Mouse (Mus musculus) macrophage (primary cell): ENCODE results near the gene Hoxa3. TPM values are rescaled to one million over a fixed set of nuclear protein-coding genes. Genes with fewer than 3 reads are reported as not detected.

ENCODE experiments used
- H3K27ac ChIP-seq: fragments of 350-480 bp; formaldehyde crosslinking; 2 replicates; pipeline ENCODE4 v1.9.0; 2021
- H3K36me3 ChIP-seq: fragments of 350-480 bp; formaldehyde crosslinking; 2 replicates; pipeline ENCODE4 v1.9.0; 2021; ENCODE audit errors: inconsistent target
- H3K4me3 ChIP-seq: fragments of 350-480 bp; formaldehyde crosslinking; 2 replicates; pipeline ENCODE4 v1.9.0; 2021; ENCODE audit errors: inconsistent target
- H3K79me2 ChIP-seq: fragments of 350-480 bp; formaldehyde crosslinking; 2 replicates; pipeline ENCODE4 v1.9.0; 2021; ENCODE audit errors: inconsistent target
- WGBS: methylation state at CpG from one replicate; pipeline ENCODE4 v1.1.7; 2026; ENCODE audit warnings: inconsistent platforms; ENCODE audit not compliant: missing documents; 5-methylcytosine and 5-hydroxymethylcytosine counted together
- polyA plus RNA-seq: library from polyadenylated mRNA; stranded (reverse); fragments of 250-400 nt; gene quantifications from 3 replicates; pipeline ENCODE4 v1.2.4, GENCODE M21; 2018; ENCODE audit warnings: inconsistent platforms

The Hoxa3 gene
- polyA plus RNA-seq, 1 experiment from 2014 or later, result 0.04 TPM

DNA sequence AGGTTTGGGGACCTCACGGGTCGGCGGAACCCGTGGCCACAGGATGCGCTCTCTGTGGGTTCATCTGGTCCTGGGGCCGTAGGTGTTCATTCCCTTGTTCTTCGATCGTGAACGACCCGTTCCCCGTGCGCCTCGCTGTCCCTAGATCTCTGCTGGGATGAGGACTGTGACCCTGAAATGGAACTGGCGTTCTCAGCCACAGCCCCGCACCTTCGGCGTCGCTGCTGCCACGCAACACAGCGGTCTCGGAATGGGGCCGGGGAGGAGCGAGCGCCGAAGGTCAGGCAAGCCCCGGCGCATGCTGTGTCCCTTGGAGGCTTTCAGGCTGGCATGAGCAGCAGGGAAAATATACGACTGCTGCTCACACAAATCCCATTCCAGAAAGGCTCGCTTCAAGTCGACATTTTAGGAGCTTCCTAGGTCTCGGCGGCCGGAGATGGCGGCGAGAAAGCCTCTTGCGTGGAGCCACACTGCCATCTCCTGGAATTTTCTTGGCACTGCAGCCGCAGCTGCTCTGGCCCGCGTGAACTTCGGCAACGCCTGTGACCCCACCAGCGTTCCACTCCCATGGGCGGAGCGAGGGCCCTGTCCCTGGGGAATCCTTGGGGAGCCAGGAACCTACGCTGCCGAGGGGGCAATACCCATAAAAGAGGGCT, 8.3 kb upstream of the Hoxa3 start, which contains the start of gene Hoxa7:
Gene Hoxa7 (minus strand): TSS at position 518 of the 656 bp plus-strand sequence.
- WGBS, result 1% methylated on average over 46 of the region's 46 CpGs
- Histone ChIP-seq H3K27ac (no peak within 1 kb of the TSS), H3K4me3 (peak within 1 kb of the TSS; percentile 26), H3K36me3 (no peaks in the 10 kb centered on the region), H3K79me2 (no peaks in the 10 kb centered on the region)

DNA sequence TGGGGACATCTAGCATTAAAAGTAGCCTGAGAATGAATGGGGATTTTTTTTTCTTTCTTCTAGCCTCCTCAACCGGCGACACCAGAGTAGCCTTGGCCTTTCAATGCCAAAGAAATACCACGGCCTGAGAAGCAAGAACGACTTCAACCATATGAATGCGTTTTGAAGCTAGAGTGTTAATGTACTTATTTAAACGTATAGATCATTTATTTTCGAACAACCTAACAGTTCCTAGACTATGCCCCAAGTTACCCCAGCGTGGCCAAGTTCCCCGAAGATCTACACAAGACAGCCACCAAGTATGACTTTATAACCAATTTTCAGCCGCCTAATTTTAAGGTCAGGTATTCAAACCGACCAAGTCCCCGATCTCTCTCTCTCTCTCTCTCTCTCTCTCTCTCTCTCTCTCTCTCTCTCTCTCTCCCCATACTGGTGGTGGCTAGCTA, 7.8 kb upstream of the Hoxa3 start:
- WGBS, result 15% methylated on average over 12 of the region's 12 CpGs
- no peaks in the 10 kb centered on the region for H3K36me3 ChIP-seq

DNA sequence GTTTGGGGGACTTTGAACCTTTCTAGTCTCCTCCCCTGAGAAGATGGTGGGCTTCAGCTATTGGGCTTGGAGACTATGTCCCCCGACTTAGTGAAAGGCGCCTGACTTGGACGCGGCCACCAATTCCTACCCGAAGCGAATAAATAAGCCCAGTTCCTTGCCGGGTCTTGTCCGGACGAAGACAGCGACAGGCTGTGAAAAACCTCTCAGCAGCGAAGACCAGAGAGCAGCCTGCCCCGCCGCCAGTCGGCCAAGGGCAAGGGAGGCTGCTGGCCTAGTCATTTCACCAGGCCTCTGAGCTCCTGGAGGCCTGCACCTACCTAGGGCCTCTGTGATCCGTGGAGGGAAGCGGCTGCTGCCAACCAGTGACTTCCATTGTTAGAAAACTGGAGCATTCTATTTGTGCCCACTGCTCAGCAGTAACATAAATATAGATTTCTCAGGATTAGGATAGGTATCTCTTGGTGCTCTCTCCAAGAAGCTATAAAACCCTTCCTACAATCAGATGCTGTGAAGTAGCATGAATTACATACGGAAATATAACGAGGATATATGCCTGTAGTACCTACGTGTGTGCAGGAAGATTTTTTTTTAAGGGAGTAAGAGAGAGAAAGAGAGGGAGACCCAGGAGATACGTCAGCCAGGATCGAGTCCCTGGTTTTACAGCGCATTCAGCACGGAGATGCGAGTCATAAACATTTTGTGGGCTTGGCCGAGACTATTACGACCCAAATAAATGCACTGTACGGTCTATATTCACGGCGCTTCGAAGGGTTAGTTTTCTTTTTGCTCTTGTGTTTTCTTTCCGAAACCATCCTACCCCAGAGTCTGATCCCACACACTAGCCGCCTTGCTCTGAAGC, 7.1 kb upstream of the Hoxa3 start:
- Histone ChIP-seq H3K4me3 (no peak overlapping the region), H3K79me2 (no peaks in the 10 kb centered on the region), H3K27ac (no peak overlapping the region), H3K36me3 (no peaks in the 10 kb centered on the region)
- WGBS, result 56% methylated on average over 32 of the region's 32 CpGs

More for the DNA sequence above, 7.8 kb upstream of the Hoxa3 start:
- Histone ChIP-seq H3K27ac (no peak overlapping the region), H3K4me3 (peak overlapping the region; percentile 26; the same call in 1 of the 2 replicates), H3K79me2 (no peaks in the 10 kb centered on the region)

DNA sequence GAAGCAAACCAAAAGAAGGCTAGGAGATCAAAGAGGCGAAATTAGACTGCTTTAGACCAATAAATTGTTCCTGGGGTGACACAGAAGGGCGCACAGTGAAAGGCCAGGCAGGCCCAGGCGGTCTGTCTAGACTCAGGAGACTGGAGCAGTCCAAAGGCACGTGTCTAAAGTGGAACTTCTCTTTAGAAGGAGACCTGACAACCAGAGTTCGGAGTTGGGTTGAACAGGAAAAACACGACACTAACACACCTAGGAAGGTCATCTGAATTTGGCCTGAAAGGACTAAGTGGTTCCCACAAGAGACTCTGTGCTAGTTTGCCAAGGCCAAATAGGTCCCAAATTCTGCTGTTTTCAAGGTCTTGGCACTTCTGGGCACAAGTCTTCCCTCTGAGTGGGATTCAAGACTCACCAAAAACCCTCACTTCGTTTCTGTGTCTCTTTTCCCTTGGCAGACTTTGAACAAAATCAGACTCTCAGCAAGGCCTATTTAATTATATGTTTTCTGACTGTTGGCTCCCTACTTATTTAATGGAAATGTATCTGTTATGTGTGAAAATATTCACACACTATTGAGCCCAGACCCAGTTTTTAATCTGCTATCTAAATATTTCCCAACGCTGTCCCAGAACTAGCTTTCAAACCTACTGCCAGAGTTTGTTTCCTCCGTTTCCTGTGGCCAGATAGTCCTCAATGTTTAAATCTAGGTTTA, 6.3 kb upstream of the Hoxa3 start:
- WGBS, result 83% methylated on average over 9 of the region's 9 CpGs
- H3K4me3 ChIP-seq, result no peak overlapping the region
- no peak overlapping the region for H3K27ac ChIP-seq
- H3K36me3 ChIP-seq, result no peaks in the 10 kb centered on the region
- no peaks in the 10 kb centered on the region for H3K79me2 ChIP-seq

DNA sequence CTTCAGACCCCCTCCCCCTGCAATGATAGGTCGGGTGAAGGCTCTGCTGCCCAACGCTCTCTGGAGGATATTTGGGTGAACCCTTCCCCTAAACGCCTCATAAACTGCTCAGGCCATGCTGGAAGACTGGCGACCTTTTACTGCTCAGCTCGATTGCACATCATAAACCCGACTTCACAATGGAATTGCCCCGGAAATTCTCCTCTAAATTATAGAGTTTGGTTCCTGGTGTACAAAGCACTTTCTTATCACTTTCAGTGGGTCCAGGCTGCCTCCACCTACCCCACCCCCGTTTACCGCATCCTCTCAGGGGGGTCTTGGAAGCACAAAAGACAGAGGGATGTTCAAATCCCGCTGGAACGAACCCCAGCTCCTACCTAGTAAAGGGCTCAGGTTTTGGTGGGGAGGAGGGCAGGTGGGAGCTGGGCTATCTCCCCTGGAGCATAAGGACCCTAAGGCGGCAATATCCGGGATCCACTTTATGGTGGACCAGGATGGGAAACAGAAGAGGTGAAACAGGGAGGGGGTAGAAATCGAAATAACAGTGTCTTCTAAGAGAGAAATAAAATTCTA, 5.6 kb upstream of the Hoxa3 start:
- 49% methylated on average over 14 of the region's 14 CpGs for WGBS

DNA sequence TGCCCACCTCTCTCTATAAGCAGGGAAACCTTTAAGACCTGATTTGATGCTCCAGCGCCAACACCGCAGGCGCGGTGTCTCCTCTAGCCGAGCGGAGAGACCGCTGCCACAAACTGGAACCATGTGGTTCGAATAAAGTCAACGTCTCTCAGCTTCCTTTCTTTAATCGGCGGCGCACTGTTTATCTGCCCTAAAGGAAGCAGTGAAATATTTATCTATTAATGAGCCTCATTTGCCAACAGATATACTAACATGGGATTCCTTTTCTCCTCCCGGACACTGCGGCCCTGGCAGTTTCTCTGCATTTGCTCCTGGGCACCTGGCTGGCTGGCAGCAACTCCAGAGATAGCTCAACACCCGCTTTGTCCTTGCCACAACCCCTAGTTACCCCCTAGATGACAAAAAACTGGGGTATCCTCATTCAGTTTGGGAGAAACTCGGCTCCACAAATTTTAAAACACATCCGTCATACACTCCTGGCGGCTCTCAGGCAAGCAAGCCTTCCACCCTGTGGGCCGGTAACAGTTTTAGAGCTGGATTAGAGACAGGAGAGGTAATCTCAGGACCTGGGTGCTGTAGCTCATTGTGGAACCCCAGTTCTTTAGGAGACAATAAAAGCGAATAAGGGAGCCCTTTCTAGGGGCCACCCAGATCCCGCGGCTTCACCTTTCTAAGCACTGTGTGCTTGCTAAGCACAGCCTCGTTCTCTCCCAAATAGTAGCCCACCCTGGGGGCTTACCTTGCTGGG, 4.9 kb upstream of the Hoxa3 start:
- 17% methylated on average over 23 of the region's 23 CpGs for WGBS
- Histone ChIP-seq H3K79me2 (no peaks in the 10 kb centered on the region), H3K27ac (no peak overlapping the region), H3K36me3 (no peaks in the 10 kb centered on the region), H3K4me3 (no peak overlapping the region)

More for the DNA sequence above, 5.6 kb upstream of the Hoxa3 start:
- no peaks in the 10 kb centered on the region for H3K79me2 ChIP-seq
- no peak overlapping the region for H3K27ac ChIP-seq
- H3K4me3 ChIP-seq, result no peak overlapping the region
- H3K36me3 ChIP-seq, result no peaks in the 10 kb centered on the region

DNA sequence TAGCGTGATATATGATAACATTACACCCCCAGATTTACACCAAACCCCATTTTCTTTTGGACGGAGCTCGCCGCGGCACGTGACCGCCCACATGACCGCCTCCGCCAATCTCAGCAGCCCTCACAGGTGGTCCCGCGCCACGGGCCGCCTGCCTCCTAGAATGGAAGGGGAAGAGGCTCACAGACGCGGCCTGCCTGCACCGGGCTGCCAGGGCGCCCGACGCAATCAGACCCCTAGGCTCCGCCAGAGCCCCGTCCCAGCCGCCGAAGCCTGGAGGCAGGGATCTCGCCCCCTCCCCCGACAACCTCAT, 4.3 kb upstream of the Hoxa3 start:
- H3K36me3 ChIP-seq, result no peaks in the 10 kb centered on the region
- H3K4me3 ChIP-seq, result peak overlapping the region; percentile 15; the same call in 1 of the 2 replicates
- H3K27ac ChIP-seq, result no peak overlapping the region
- WGBS, result under 1% methylated on average over 23 of the region's 25 CpGs
- no peaks in the 10 kb centered on the region for H3K79me2 ChIP-seq

DNA sequence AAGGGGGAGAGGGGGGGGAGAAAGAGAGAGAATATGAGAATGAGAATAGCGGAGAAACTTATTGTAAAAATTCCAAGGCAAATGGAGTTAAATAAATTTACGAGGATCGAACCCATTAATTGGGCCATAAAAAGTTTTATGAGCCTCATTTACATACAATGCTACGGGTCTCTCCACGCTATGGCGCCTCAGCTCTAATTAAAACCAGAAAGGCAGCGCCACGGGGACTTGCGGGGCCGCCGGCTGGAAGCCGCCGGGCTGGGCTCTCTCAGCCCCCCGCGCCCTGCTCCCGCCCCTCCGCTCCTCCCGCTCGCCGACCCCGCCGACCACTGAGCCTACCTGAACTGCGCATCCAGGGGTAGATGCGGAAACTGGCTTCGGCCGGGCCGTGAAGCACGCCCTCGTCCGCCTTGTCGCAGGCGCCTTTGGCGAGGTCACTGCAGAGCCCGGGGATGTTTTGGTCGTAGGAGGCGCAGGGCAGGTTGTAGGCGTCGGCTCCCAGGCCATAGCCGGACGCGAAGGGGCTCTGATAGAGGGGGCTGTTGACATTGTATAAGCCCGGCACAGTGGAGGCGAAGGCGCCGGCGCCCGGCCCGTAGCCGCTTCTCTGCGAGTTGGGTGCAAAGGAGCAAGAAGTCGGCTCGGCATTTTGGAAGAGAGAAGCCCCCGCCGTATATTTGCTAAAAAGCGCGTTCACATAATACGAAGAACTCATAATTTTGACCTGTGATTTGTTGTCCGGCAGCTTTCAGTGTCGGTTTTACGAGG, 3.7 kb upstream of the Hoxa3 start:
- H3K4me3 ChIP-seq, result peak overlapping the region; percentile 15; the same call in 1 of the 2 replicates
- WGBS, result 2% methylated on average over 60 of the region's 60 CpGs
- no peaks in the 10 kb centered on the region for H3K79me2 ChIP-seq
- no peaks in the 10 kb centered on the region for H3K36me3 ChIP-seq
- no peak overlapping the region for H3K27ac ChIP-seq

DNA sequence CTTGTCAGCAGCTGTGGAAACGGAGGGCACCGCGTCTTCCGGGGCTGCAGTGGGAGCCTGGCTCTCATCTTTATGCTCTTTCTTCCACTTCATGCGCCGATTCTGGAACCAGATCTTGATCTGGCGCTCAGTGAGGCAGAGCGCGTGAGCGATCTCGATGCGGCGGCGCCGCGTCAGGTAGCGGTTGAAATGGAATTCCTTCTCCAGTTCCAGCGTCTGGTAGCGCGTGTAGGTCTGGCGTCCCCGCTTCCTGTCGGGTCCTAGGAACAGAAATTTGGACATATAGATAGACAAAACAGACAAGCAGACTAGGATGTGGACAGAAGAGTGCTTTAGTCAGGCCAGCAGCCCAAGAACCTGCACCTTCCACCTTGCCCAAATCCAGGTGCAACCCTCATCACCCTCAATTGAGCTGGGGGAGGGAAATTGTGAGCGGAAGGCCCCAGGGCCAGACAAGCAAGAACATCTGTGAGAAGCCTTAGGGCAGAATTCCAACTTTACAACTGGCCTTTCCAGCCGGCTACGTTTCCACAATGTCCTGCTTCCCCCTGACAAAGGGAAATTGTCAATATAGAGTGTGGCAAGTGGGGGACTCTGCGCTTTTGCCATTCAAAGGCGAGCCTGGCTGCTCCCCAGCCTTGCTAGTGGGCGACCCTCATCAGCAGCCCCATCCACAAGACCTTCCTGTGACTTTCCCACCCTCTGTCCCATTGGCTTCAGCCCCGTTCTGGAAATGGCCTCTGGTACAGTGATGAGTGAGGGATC, 2.8 kb upstream of the Hoxa3 start:
- Histone ChIP-seq H3K79me2 (no peaks in the 10 kb centered on the region), H3K27ac (no peak overlapping the region), H3K36me3 (no peaks in the 10 kb centered on the region), H3K4me3 (no peak overlapping the region)
- 14% methylated on average over 30 of the region's 30 CpGs for WGBS

DNA sequence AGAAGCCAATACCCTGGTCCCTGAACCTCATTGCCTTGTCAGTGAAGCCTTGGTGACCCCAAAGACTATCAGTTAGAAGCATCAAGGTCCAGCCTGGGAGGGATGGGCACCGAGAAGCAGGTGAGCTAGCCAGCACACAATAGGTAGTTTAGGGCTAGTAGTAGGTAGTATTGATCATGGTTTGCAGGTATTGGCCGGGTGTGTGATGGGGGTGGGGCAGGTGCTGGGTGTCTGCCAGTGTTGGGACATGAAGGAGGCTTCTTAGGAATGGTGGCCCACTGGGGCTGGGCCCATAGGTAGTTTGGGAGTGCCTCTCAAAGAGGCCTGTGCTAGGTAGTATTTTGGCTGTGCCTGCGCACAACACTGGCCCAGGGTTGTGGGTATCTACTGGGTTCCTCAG, 1.9 kb upstream of the Hoxa3 start:
- Histone ChIP-seq H3K36me3 (no peaks in the 10 kb centered on the region), H3K79me2 (no peaks in the 10 kb centered on the region), H3K27ac (no peak overlapping the region), H3K4me3 (no peak overlapping the region)
- 91% methylated on average over 3 of the region's 3 CpGs for WGBS

- Histone ChIP-seq H3K27ac (no peak overlapping the region), H3K79me2 (no peaks in the 10 kb centered on the region), H3K36me3 (no peaks in the 10 kb centered on the region), H3K4me3 (no peak overlapping the region)
- WGBS, result 37% methylated on average over 5 of the region's 5 CpGs
These were observed 1.1 kb upstream of the Hoxa3 start for GRCm38 (mm10) chr6:52214271-52214670.

- Histone ChIP-seq H3K27ac (no peak overlapping the region), H3K36me3 (no peaks in the 10 kb centered on the region), H3K4me3 (peak overlapping the region; percentile 41), H3K79me2 (no peaks in the 10 kb centered on the region)
- 3% methylated on average over 22 of the region's 22 CpGs for WGBS
These were observed 499 bp downstream of the Hoxa3 start for GRCm38 (mm10) chr6:52212556-52213118.

DNA sequence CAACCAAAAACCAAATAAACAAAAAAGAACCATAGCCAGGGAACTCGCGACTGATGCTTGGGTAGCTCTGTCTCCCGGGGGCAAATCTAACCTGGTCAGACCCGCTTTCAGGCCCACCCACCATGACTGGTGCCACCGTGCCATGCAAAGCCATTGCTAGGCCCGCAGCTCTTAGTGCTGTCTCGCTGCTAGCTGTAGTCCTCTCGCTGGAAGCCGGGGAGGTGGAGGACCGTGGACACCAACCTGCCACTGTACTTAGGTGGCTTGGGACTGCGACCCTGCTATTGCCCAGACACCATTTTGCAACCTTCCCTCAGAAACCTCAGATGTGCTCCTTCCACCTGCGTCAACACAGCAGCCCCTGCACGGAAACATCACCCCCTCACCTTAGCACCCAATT, 1.2 kb downstream of the Hoxa3 start:
- H3K36me3 ChIP-seq, result no peaks in the 10 kb centered on the region
- H3K27ac ChIP-seq, result no peak overlapping the region
- whole genome bisulfite sequencing, result 4% methylated on average over 13 of the region's 13 CpGs
- H3K4me3 ChIP-seq, result peak overlapping the region; percentile 41
- no peaks in the 10 kb centered on the region for H3K79me2 ChIP-seq
